Mouse (Mus musculus) lung, postnatal 0 days (tissue): Measurements from ENCODE around the gene Spata25.

Experiments
- CTCF ChIP-seq: IDR thresholded peaks from 2 replicates; pipeline ENCODE4 v1.5.1; 2016; ENCODE audit warnings: antibody characterized with exemption, mild to moderate bottlenecking
- EP300 ChIP-seq: IDR thresholded peaks from 2 replicates; pipeline ENCODE4 v1.6.1; 2016; ENCODE audit warnings: antibody characterized with exemption, mild to moderate bottlenecking, control low read depth

GRCm38 (mm10) chr2:164857842-164858553 is 29.7 kb upstream of the Spata25 start:
- TF ChIP-seq CTCF (no peak), EP300 (no peak)
